Mouse (Mus musculus) thymus, adult 2 months (tissue): ENCODE results near the gene Hipk1.

Experiments
- CTCF ChIP-seq: fragments of 200-500 bp; IDR thresholded peaks from 2 replicates; pipeline ENCODE4 v1.5.1; 2012; ENCODE audit warnings: mild to moderate bottlenecking, control low read depth, low read length, moderate library complexity, borderline replicate concordance; ENCODE audit not compliant: control insufficient read depth, poor library complexity, insufficient read depth; ENCODE audit errors: extremely low read depth
- POLR2A ChIP-seq: fragments of 200-500 bp; IDR thresholded peaks from 2 replicates; pipeline ENCODE4 v1.6.1; 2012; ENCODE audit warnings: mild to moderate bottlenecking, low read length, control low read depth, moderate library complexity; ENCODE audit not compliant: control insufficient read depth, poor library complexity, insufficient read depth; ENCODE audit errors: extremely low read depth

- no peak for TF ChIP-seq CTCF
- TF ChIP-seq POLR2A = no peak; the same call in 1 of the 2 replicates
These were observed 76.4 kb downstream of the Hipk1 start for GRCm38 (mm10) chr3:103714942-103715341.
